Comparison of ENCODE assay signal across 13 mouse cellular contexts in the genomic region with DNA sequence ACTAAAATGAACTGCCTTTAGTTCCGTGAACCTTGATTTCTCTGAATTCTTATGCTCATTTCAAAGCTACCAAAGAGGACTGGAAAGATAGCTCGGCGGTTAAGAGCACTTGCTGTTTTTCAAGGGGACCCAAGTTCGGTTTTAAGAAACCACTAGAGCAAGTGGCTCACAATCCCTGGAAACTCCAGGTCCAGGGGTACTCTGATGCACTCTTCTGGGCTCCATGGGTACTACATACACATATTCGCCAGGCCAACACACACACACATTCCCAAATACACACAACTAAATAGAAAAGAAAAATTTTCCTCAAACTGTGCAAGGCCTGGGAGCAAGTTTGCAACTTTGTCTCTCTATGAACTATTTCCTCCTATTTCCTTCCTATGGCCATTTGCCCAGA.
DNase-seq lines count a peak whose midpoint lies in the region; TF ChIP-seq lines count a peak whose summit lies in the region.
"Had no signal": no experiment of that assay in that cellular context is flagged by ENCODE, and none has a peak within 500 bp of the region (broad histone marks: within the 10 kb centered on the region; RNA-seq: fewer than 3 reads in every experiment).

No protein-coding gene starts in this region.

- no peak for DNase-seq in gastrocnemius, adult 2 months
- no peak for DNase-seq in gastrocnemius, postnatal 25 days
- peak; percentile 2 for DNase-seq in kidney, postnatal 14 days
- no peak for DNase-seq in kidney, adult 18-20 months
- DNase-seq in right cerebral cortex, postnatal 14 days, result peak; percentile 9
- DNase-seq in right cerebral cortex, adult 2 months (ENCODE audit: low spot score in 2 of 2), result no peak
- DNase-seq in retina, postnatal 1 day, result peak; percentile 24
- DNase-seq in thymus, adult 2 months, result no peak
- DNase-seq: cerebellum, postnatal 36 days; gastrocnemius, postnatal 14 days; heart, postnatal 36 days; thymus, postnatal 4 days had no signal

- no peaks in the 10 kb centered on the region for H3K4me1 ChIP-seq in thymus, adult 2 months (replicated peaks; ENCODE audit: control insufficient read depth, insufficient read depth, low read length)
- H3K4me1 ChIP-seq: limb, embryonic 13.5 days had no signal

- no peaks in the 10 kb centered on the region for H3K27me3 ChIP-seq in thymus, adult 2 months (ENCODE audit: control insufficient read depth, insufficient read depth, low read length)
- H3K27me3 ChIP-seq: limb, embryonic 13.5 days had no signal

- intact Hi-C loops in gastrocnemius, adult 2 months (cut with DNase I), result no loop called here

- peak; percentile 44 for TF ChIP-seq CTCF in gastrocnemius, adult 2 months (IDR thresholded peaks at IDR 0.05)
- no peak for TF ChIP-seq CTCF in thymus, adult 2 months (IDR thresholded peaks at IDR 0.05; ENCODE audit: borderline replicate concordance, control insufficient read depth, extremely low read depth, insufficient read depth, low read length, poor library complexity)

- no peaks in the 10 kb centered on the region for H3K36me3 ChIP-seq in thymus, adult 2 months (ENCODE audit: control insufficient read depth, insufficient read depth, low read length)
- H3K36me3 ChIP-seq: limb, embryonic 13.5 days had no signal

- H3K27ac ChIP-seq in gastrocnemius, adult 2 months, result no peak overlapping the region
- no peak overlapping the region for H3K27ac ChIP-seq in thymus, adult 2 months (ENCODE audit: control insufficient read depth, insufficient read depth, low read length)
- H3K27ac ChIP-seq: limb, embryonic 13.5 days had no signal

- TF ChIP-seq POLR2A in thymus, adult 2 months (IDR thresholded peaks at IDR 0.05; ENCODE audit: control insufficient read depth, extremely low read depth, insufficient read depth, low read length, poor library complexity), result no peak

- 74% methylated on average over 5 of the region's 5 CpGs for WGBS in thymus, adult 2 months

- H3K4me3 ChIP-seq in gastrocnemius, adult 2 months, result no peak overlapping the region
- no peak overlapping the region for H3K4me3 ChIP-seq in thymus, adult 2 months (ENCODE audit: control insufficient read depth, insufficient read depth, low read length)
- H3K4me3 ChIP-seq: limb, embryonic 13.5 days had no signal

Comparison
In these comparisons a context has a peak if more than half of its experiments do, and no peak if none do; other contexts are left out.
1. DNase-seq: peak in kidney, postnatal 14 days (single experiment), right cerebral cortex, postnatal 14 days (single experiment) and retina, postnatal 1 day (single experiment); none in gastrocnemius, adult 2 months (single experiment), gastrocnemius, postnatal 25 days (single experiment), kidney, adult 18-20 months (single experiment), right cerebral cortex, adult 2 months (0 of 2) and thymus, adult 2 months (single experiment).